Mouse (Mus musculus): ENCODE measurements at regions not wholly inside any gene's neighbourhood (a gene's known extent, or its start where the extent isn't known, plus 50 kb on each side); places are given as distances from the start of the nearest gene placed in this dataset.

DNA sequence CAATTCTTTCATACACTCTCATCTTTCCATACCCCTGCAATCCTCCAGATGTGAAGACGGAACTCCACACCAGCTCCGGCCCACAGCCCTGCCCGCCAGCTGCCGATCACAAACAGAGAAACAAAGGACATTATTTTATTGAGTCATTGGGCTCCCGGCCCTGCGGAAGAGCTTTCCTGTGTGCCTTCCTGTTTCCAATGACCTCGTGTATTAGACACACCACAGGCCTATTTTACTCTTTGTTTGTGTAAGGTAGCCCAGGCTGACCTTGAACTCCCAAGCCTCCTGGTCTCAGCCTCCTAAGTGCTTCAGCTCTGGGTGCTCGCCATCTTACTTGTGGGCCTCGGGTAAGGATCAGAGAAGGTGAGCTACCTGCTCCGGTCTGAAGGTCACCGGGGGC, 53.1 kb upstream of the Thy1 start:
- Histone ChIP-seq H3K36me3 (ENCODE audit: control insufficient read depth, insufficient read depth, low read length) (no peaks in the 10 kb centered on the region), H3K27me3 (ENCODE audit: control insufficient read depth, insufficient read depth, low read length) (no peaks in the 10 kb centered on the region), H3K4me3 (ENCODE audit: low read depth, low read length) (no peak overlapping the region), H3K27ac (ENCODE audit: low read depth, low read length) (no peak overlapping the region), H3K4me2 (no peak overlapping the region), H3K4me1 (ENCODE audit: control insufficient read depth, insufficient read depth, low read length) (peaks cover 16% of the 10 kb centered on the region), H3K9me3 (replicated peaks; ENCODE audit: control insufficient read depth, low read length) (no peaks in the 10 kb centered on the region), H3K9ac (ENCODE audit: low read depth, low read length) (no peak overlapping the region)
- ATAC-seq (replicated peaks; ENCODE audit: insufficient number of reproducible peaks, low FRiP score, low TSS enrichment) = no peak
- WGBS (ENCODE audit: insufficient replicate concordance) = 71% methylated on average over 11 of the region's 11 CpGs

DNA sequence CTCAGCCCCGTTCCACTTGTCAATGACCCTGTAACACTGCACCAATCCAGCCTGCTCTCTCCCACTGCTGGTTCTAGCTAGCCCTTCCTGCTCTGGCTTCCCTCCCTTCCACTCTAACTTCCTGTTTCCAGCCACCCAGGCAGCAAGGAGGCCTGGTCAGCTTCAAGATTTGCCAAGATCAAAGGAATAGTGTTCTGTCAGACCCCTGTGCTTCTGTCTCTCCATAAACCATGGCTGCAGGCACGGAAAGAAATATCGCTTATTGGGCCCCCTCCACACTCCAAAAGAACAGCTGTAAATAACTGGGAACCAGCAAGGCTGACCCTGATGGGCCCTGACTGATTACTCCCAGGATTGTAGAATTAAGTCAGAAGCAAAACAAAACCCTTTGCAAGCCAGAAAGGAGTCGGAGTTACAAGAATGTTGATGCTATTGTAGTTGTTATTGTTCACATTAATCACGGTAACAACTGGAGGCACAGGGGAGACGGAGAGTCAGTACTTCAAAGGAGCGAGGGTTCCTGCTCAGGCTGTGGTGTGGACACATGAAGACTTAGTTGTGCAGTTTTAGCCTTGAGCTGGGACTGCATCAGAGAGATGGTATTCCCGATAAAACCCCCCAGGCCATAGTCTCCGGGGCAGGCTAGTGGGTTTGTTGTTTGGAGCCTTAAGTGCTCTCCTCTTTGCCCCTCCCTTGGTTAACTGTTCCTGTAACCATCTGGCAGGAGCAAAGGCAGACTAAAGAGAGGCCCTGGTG, 49.8 kb upstream of the Thy1 start:
- peak overlapping the region; percentile 6; the same call in 1 of the 2 replicates for H3K9ac ChIP-seq (ENCODE audit: low read depth, low read length)
- no peak for ATAC-seq (replicated peaks; ENCODE audit: insufficient number of reproducible peaks, low FRiP score, low TSS enrichment)
- H3K27ac ChIP-seq (ENCODE audit: low read depth, low read length) = peak overlapping the region; percentile 54; the same call in 1 of the 2 replicates
- peaks cover 16% of the 10 kb centered on the region for H3K4me1 ChIP-seq (ENCODE audit: control insufficient read depth, insufficient read depth, low read length)
- no peaks in the 10 kb centered on the region for H3K36me3 ChIP-seq (ENCODE audit: control insufficient read depth, insufficient read depth, low read length)
- no peaks in the 10 kb centered on the region for H3K27me3 ChIP-seq (ENCODE audit: control insufficient read depth, insufficient read depth, low read length)
- WGBS (ENCODE audit: insufficient replicate concordance) = 17% methylated on average over 9 of the region's 9 CpGs
- H3K4me3 ChIP-seq (ENCODE audit: low read depth, low read length) = no peak overlapping the region
- H3K9me3 ChIP-seq (replicated peaks; ENCODE audit: control insufficient read depth, low read length) = no peaks in the 10 kb centered on the region
- peak overlapping the region; percentile 11; the same call in 1 of the 2 replicates for H3K4me2 ChIP-seq

Data from heart, embryonic 11.5 days (tissue).